Mouse (Mus musculus) adrenal gland, postnatal 14 days (tissue): ENCODE measurements around the gene Gm11757. TPM values are rescaled to one million over a fixed set of nuclear protein-coding genes. Genes with fewer than 3 reads are reported as not detected.
"Not testable (repeated sequence)": the region's sequence is repeated elsewhere in the genome, so short reads cannot be mapped to it uniquely, and the experiment has no call there.

Experiments
- DNase-seq: peaks from one replicate; pipeline ENCODE4 v3.0.0; 2021; ENCODE audit warnings: mixed read lengths
- long read RNA-seq, 2 experiments: library from polyadenylated mRNA; stranded (forward); transcript quantifications; one replicate each; pipeline ENCODE4 v2.0.0; 2021
- total RNA-seq: library from RNA; stranded (reverse); gene quantifications from 2 replicates; pipeline ENCODE4 v1.2.3, GENCODE M21; 2021

Gm11757 gene
- total RNA-seq, result not detected in 2 replicates
- long read RNA-seq, experiment 1, result 0 reads
- long read RNA-seq, experiment 2, result 0 reads

- DNase-seq, result not testable (repeated sequence)
Measured at GRCm38 (mm10) chr4:73891012-73891411, at the start of gene Gm11757. TSS of gene Gm11757 (minus strand) at chr4:73891112.

GRCm38 (mm10) chr4:73920660-73921059 is 29.7 kb upstream of the Gm11757 start, which contains the start of gene Gm11756:
TSS of gene Gm11756 (minus strand) at chr4:73920760.
- not testable (repeated sequence) for DNase-seq

GRCm38 (mm10) chr4:73905853-73906252 is 14.9 kb upstream of the Gm11757 start, which contains the start of gene Gm13871:
TSS of gene Gm13871 (minus strand) at chr4:73905953.
- DNase-seq, result not testable (repeated sequence)

- DNase-seq, result not testable (repeated sequence)
Measured at GRCm38 (mm10) chr4:73876166-73876565, 14.7 kb downstream of the Gm11757 start, which contains the start of gene Gm11758. TSS of gene Gm11758 (minus strand) at chr4:73876266.

Other genes starting within 250 kb of the Gm11757 start
- not detected in 2 replicates for gene Gm11239, start 222.8 kb downstream of the Gm11757 start, total RNA-seq
- not detected in 2 replicates for gene Gm428, start 207.6 kb downstream of the Gm11757 start, total RNA-seq
- 0.19 and 0.26 TPM in 2 replicates for gene Rasef, start 100.1 kb downstream of the Gm11757 start, total RNA-seq
- not detected in 2 replicates for gene Gm11758, start 14.8 kb downstream of the Gm11757 start, total RNA-seq
- gene Gm13871, start 14.8 kb upstream of the Gm11757 start, total RNA-seq, result not detected in 2 replicates
- not detected in 2 replicates for gene Gm11756, start 29.6 kb upstream of the Gm11757 start, total RNA-seq
- not detected in 2 replicates for gene 2310002L09Rik, start 59.7 kb upstream of the Gm11757 start, total RNA-seq
- 0.48 and 0.79 TPM in 2 replicates for gene Frmd3, start 122.3 kb upstream of the Gm11757 start, total RNA-seq